Mouse (Mus musculus) erythroid progenitor cell, adult 5-6 weeks (primary cell): ENCODE results near the gene Fndc1. TPM values are rescaled to one million over a fixed set of nuclear protein-coding genes. Genes with fewer than 3 reads are reported as not detected.

Experiments used
- ATAC-seq: replicated peaks from 2 replicates; pipeline ENCODE4 v1.8.0; 2016; ENCODE audit warnings: moderate number of reproducible peaks, mild to moderate bottlenecking, moderate TSS enrichment, inconsistent platforms; ENCODE audit not compliant: poor library complexity, low FRiP score, severe bottlenecking
- total RNA-seq, 2 experiments: library from RNA; stranded (forward) in 1 of 2; stranded (reverse) in 1 of 2; fragments of 150-400 nt in 1 of 2; fragments of 186-747, 209-891 nt in 1 of 2; gene quantifications; 2 replicates each; pipeline versions ENCODE4 v1.2.3 to v1.2.4; 2015 to 2017; ENCODE audit warnings: low replicate concordance in 2 of 2

Gene Fndc1
- total RNA-seq, 2 experiments from 2014 or later = not detected

DNA sequence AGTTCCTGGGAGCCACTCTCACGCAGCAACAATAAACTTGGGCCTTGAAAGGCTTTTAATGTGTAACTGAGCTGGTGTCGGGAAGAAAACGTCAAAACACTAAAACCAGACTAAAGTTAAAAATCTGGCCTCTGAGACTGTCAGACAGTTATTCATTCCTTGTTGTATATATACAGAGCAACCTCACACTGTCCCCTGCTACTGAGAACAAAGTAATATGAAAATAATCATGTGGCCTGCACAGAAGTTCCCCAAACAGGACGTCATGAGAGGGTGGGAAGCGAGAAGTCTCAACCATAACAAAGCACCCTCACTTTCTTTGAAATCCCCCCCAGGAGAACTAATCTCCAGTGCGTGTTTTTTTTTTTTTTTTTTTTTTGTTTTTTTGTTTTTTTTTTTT, 109.2 kb downstream of the Fndc1 start:
- ATAC-seq = no peak

DNA sequence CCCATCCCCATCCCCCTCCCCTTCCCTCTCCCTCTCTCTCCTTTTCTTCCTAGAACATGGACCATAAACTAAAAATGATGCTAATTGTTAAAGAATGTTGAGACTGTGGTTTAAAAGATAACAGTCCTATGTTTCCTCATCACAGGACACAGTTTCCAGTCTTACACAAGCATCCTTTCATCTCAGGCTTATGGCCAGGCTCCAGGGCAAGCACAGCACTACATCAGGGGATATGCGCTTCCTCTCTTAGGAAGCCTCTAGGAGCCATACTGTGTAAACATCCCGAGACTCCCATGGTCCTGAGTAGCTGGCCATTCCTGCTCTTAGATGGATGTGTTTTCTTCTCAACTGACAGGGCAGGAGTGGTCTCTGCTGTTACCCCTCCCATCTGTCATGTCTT, 114.1 kb downstream of the Fndc1 start:
- ATAC-seq = no peak

DNA sequence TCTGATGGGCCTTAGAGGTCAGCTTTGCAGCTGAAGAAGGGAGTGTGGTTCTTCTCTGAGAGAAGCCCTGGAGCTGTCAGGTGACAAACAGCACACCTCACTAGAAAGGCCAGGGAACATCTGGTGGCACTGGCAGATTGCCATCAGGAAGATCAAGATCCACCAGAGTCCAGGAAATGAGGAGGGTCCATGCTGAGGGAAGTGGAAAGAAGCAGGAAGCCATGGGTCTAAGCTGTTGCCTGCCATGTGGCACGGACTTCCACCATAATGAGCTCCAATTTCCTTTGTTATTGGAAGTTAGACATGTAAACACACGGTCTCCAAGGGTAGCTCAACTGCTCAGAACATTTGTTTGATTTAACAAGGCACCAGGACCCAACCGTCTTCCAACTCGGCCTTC, 120.0 kb downstream of the Fndc1 start:
- no peak for ATAC-seq

DNA sequence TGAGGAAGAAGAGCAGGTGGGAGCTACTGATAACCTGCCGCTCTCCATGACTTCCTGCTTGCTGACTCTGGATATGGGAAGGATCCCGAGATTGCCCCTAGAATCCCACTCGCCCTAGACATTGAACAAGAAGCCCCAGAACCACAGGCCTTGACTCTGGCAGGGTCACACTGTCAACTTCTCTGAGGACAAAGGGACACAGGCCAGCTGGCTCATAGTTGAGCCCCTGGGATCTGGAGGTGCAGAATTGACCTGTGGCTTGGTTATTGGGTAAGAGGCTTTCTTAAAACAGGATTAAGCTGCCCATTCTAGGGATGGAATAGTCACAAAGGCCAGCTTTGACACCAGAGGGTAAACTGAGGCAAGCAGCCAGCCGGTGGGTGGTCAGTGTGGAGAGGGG, 136.8 kb downstream of the Fndc1 start:
- ATAC-seq = no peak

Other genes with a start within 250 kb of the Fndc1 start
- 3.4 and 14.8 TPM in 2 replicates for gene Tagap, start 98.7 kb upstream of the Fndc1 start, total RNA-seq (2015; ENCODE audit: low replicate concordance)
- gene Tagap, start 98.7 kb upstream of the Fndc1 start, total RNA-seq (2017; ENCODE audit: low replicate concordance) = 3.1 and 4.4 TPM in 2 replicates
- gene Rsph3a, start 118.3 kb upstream of the Fndc1 start, total RNA-seq (2015; ENCODE audit: low replicate concordance) = 27.8 and 39.0 TPM in 2 replicates
- 1.5 and 19.5 TPM in 2 replicates for gene Rsph3a, start 118.3 kb upstream of the Fndc1 start, total RNA-seq (2017; ENCODE audit: low replicate concordance)